Mouse (Mus musculus): Measurements from ENCODE around the gene Ssbp2. TPM values are rescaled to one million over a fixed set of nuclear protein-coding genes. Genes with fewer than 3 reads are reported as not detected.

The Ssbp2 gene
- polyA plus RNA-seq, 1 experiment from 2014 or later, result 225 TPM

- no peak for ATAC-seq (ENCODE audit: low FRiP score, low read depth)
- Histone ChIP-seq H3K9me3 (no peaks in the 10 kb centered on the region), H3K27ac (no peak overlapping the region; the same call in 1 of the 2 replicates), H3K36me3 (0 out of 2 replicates have a peak, but pooled peaks cover 2% of the 10 kb centered on the region), H3K4me3 (no peak overlapping the region), H3K4me1 (0 out of 2 replicates have a peak, but pooled peaks cover 3% of the 10 kb centered on the region), H3K9ac (no peak overlapping the region), H3K4me2 (replicated peaks) (no peak overlapping the region), H3K27me3 (no peaks in the 10 kb centered on the region)
- 71% methylated on average over 5 of the region's 5 CpGs for WGBS
Measured at GRCm38 (mm10) chr13:91661068-91661795, 201.1 kb downstream of the Ssbp2 start.

GRCm38 (mm10) chr13:91662751-91663150, 202.7 kb downstream of the Ssbp2 start:
- no peak for ATAC-seq (ENCODE audit: low FRiP score, low read depth)
- Histone ChIP-seq H3K4me2 (replicated peaks) (no peak overlapping the region), H3K27ac (no peak overlapping the region), H3K4me1 (0 out of 2 replicates have a peak, but pooled peaks cover 3% of the 10 kb centered on the region), H3K27me3 (no peaks in the 10 kb centered on the region), H3K4me3 (no peak overlapping the region), H3K36me3 (peaks cover 2% of the 10 kb centered on the region; the same call in 1 of the 2 replicates), H3K9me3 (no peaks in the 10 kb centered on the region), H3K9ac (no peak overlapping the region)
- 48% methylated on average over 2 of the region's 2 CpGs for WGBS

GRCm38 (mm10) chr13:91673241-91673640, 213.2 kb downstream of the Ssbp2 start:
- H3K4me1 ChIP-seq, result no peaks in the 10 kb centered on the region
- H3K9ac ChIP-seq, result no peak overlapping the region
- H3K4me3 ChIP-seq, result no peak overlapping the region
- H3K9me3 ChIP-seq, result no peaks in the 10 kb centered on the region
- no peaks in the 10 kb centered on the region for H3K27me3 ChIP-seq
- H3K36me3 ChIP-seq, result peaks cover 41% of the 10 kb centered on the region
- 73% methylated on average over 3 of the region's 3 CpGs for WGBS
- ATAC-seq (ENCODE audit: low FRiP score, low read depth), result no peak
- no peak overlapping the region for H3K27ac ChIP-seq
- no peak overlapping the region for H3K4me2 ChIP-seq (replicated peaks)

GRCm38 (mm10) chr13:91680764-91681437, 220.8 kb downstream of the Ssbp2 start:
- 89% methylated on average over 8 of the region's 8 CpGs for WGBS
- Histone ChIP-seq H3K4me1 (no peaks in the 10 kb centered on the region), H3K4me3 (no peak overlapping the region), H3K27me3 (no peaks in the 10 kb centered on the region), H3K4me2 (replicated peaks) (no peak overlapping the region), H3K9ac (no peak overlapping the region), H3K9me3 (no peaks in the 10 kb centered on the region), H3K27ac (no peak overlapping the region), H3K36me3 (peaks cover 43% of the 10 kb centered on the region)
- no peak for ATAC-seq (ENCODE audit: low FRiP score, low read depth)

- H3K4me3 ChIP-seq, result no peak overlapping the region
- peaks cover 45% of the 10 kb centered on the region for H3K36me3 ChIP-seq
- no peaks in the 10 kb centered on the region for H3K9me3 ChIP-seq
- WGBS, result 93% methylated on average over 3 of the region's 3 CpGs
- no peaks in the 10 kb centered on the region for H3K27me3 ChIP-seq
- ATAC-seq (ENCODE audit: low FRiP score, low read depth), result no peak
- no peak overlapping the region for H3K4me2 ChIP-seq (replicated peaks)
- no peak overlapping the region for H3K9ac ChIP-seq
- no peak overlapping the region for H3K27ac ChIP-seq
- no peaks in the 10 kb centered on the region for H3K4me1 ChIP-seq
Measured at GRCm38 (mm10) chr13:91681474-91681873, 221.4 kb downstream of the Ssbp2 start.

- no peak overlapping the region for H3K4me3 ChIP-seq
Measured at GRCm38 (mm10) chr13:91690118-91690517, 230.0 kb downstream of the Ssbp2 start.

GRCm38 (mm10) chr13:91693615-91694014, 233.5 kb downstream of the Ssbp2 start:
- Histone ChIP-seq H3K36me3 (peaks cover 51% of the 10 kb centered on the region), H3K4me1 (peaks cover 10% of the 10 kb centered on the region; the same call in 1 of the 2 replicates), H3K4me2 (replicated peaks) (no peak overlapping the region), H3K27ac (no peak overlapping the region), H3K9ac (no peak overlapping the region), H3K27me3 (no peaks in the 10 kb centered on the region), H3K9me3 (no peaks in the 10 kb centered on the region), H3K4me3 (no peak overlapping the region)
- no peak for ATAC-seq (ENCODE audit: low FRiP score, low read depth)
- WGBS, result 64% methylated on average over 7 of the region's 7 CpGs

More at GRCm38 (mm10) chr13:91690118-91690517, 230.0 kb downstream of the Ssbp2 start:
- Histone ChIP-seq H3K4me1 (peaks cover 10% of the 10 kb centered on the region; the same call in 1 of the 2 replicates), H3K4me2 (replicated peaks) (no peak overlapping the region), H3K27me3 (no peaks in the 10 kb centered on the region), H3K9ac (no peak overlapping the region), H3K27ac (no peak overlapping the region), H3K9me3 (peaks cover 3% of the 10 kb centered on the region; the same call in 1 of the 2 replicates), H3K36me3 (peaks cover 52% of the 10 kb centered on the region)
- ATAC-seq (ENCODE audit: low FRiP score, low read depth), result no peak
- 84% methylated on average over 5 of the region's 5 CpGs for WGBS

GRCm38 (mm10) chr13:91695406-91695805, 235.3 kb downstream of the Ssbp2 start:
- ATAC-seq (ENCODE audit: low FRiP score, low read depth), result no peak

GRCm38 (mm10) chr13:91696109-91696645, 236.1 kb downstream of the Ssbp2 start:
- Histone ChIP-seq H3K36me3 (peaks cover 54% of the 10 kb centered on the region), H3K9me3 (no peaks in the 10 kb centered on the region), H3K4me2 (replicated peaks) (no peak overlapping the region), H3K4me1 (0 out of 2 replicates have a peak, but pooled peaks cover 3% of the 10 kb centered on the region), H3K9ac (no peak overlapping the region), H3K27me3 (no peaks in the 10 kb centered on the region), H3K27ac (no peak overlapping the region), H3K4me3 (no peak overlapping the region)
- no peak for ATAC-seq (ENCODE audit: low FRiP score, low read depth)
- 78% methylated on average over 2 of the region's 2 CpGs for WGBS

More at GRCm38 (mm10) chr13:91695406-91695805, 235.3 kb downstream of the Ssbp2 start:
- WGBS, result 86% methylated on average over 2 of the region's 2 CpGs
- H3K9ac ChIP-seq, result no peak overlapping the region
- no peaks in the 10 kb centered on the region for H3K9me3 ChIP-seq
- H3K4me3 ChIP-seq, result no peak overlapping the region
- no peak overlapping the region for H3K27ac ChIP-seq
- H3K4me1 ChIP-seq, result 0 out of 2 replicates have a peak, but pooled peaks cover 4% of the 10 kb centered on the region
- no peak overlapping the region for H3K4me2 ChIP-seq (replicated peaks)
- peaks cover 53% of the 10 kb centered on the region for H3K36me3 ChIP-seq
- H3K27me3 ChIP-seq, result no peaks in the 10 kb centered on the region

GRCm38 (mm10) chr13:91697011-91697410, 236.9 kb downstream of the Ssbp2 start:
- H3K36me3 ChIP-seq, result peaks cover 53% of the 10 kb centered on the region
- H3K4me1 ChIP-seq, result no peaks in the 10 kb centered on the region
- H3K4me3 ChIP-seq, result no peak overlapping the region
- no peak for ATAC-seq (ENCODE audit: low FRiP score, low read depth)
- 26% methylated on average over 3 of the region's 3 CpGs for WGBS
- H3K27ac ChIP-seq, result no peak overlapping the region
- no peak overlapping the region for H3K4me2 ChIP-seq (replicated peaks)
- no peak overlapping the region for H3K9ac ChIP-seq
- no peaks in the 10 kb centered on the region for H3K9me3 ChIP-seq
- H3K27me3 ChIP-seq, result no peaks in the 10 kb centered on the region

GRCm38 (mm10) chr13:91702337-91702736, 242.3 kb downstream of the Ssbp2 start:
- no peaks in the 10 kb centered on the region for H3K4me1 ChIP-seq
- peaks cover 46% of the 10 kb centered on the region for H3K36me3 ChIP-seq
- H3K4me2 ChIP-seq (replicated peaks), result no peak overlapping the region
- H3K9me3 ChIP-seq, result no peaks in the 10 kb centered on the region
- H3K4me3 ChIP-seq, result no peak overlapping the region
- no peak overlapping the region for H3K9ac ChIP-seq
- no peak overlapping the region for H3K27ac ChIP-seq
- whole genome bisulfite sequencing, result 71% methylated on average over 6 of the region's 6 CpGs
- ATAC-seq (ENCODE audit: low FRiP score, low read depth), result no peak
- H3K27me3 ChIP-seq, result no peaks in the 10 kb centered on the region

- Histone ChIP-seq H3K27me3 (no peaks in the 10 kb centered on the region), H3K27ac (no peak overlapping the region), H3K36me3 (no peaks in the 10 kb centered on the region), H3K4me2 (replicated peaks) (no peak overlapping the region), H3K9ac (no peak overlapping the region), H3K9me3 (no peaks in the 10 kb centered on the region), H3K4me3 (no peak overlapping the region), H3K4me1 (no peaks in the 10 kb centered on the region)
- 92% methylated on average over 6 of the region's 6 CpGs for WGBS
- no peak for ATAC-seq (ENCODE audit: low FRiP score, low read depth)
Measured at GRCm38 (mm10) chr13:91719487-91719886, 259.4 kb downstream of the Ssbp2 start.
